Mouse (Mus musculus) kidney, embryonic 15.5 days (tissue): Measurements from ENCODE around the gene Olfr1259. TPM values are rescaled to one million over a fixed set of nuclear protein-coding genes. Genes with fewer than 3 reads are reported as not detected.
"Not testable (repeated sequence)": the region's sequence is repeated elsewhere in the genome, so short reads cannot be mapped to it uniquely, and the experiment has no call there.

ENCODE experiments used
- ATAC-seq: fragments of 200-750 bp; cut with Nextera tagmentation; replicated peaks from 2 replicates; pipeline ENCODE4 v1.8.0; 2017; ENCODE audit warnings: moderate TSS enrichment; ENCODE audit not compliant: low FRiP score
- H3K27ac ChIP-seq: fragments of 300-500 bp; sonication (generic); 2 replicates; pipeline ENCODE4 v1.5.1; 2015; ENCODE audit warnings: mild to moderate bottlenecking, inconsistent platforms
- H3K27me3 ChIP-seq: fragments of 300-500 bp; sonication (generic); 2 replicates; pipeline ENCODE4 v1.6.1; 2015; ENCODE audit warnings: inconsistent platforms
- H3K36me3 ChIP-seq: fragments of 300-500 bp; sonication (generic); 2 replicates; pipeline ENCODE4 v1.6.1; 2015; ENCODE audit warnings: inconsistent platforms
- H3K4me1 ChIP-seq: fragments of 300-500 bp; sonication (generic); 2 replicates; pipeline ENCODE4 v1.6.1; 2015; ENCODE audit warnings: inconsistent platforms
- H3K4me2 ChIP-seq: fragments of 300-500 bp; sonication (generic); 2 replicates; pipeline ENCODE4 v1.6.1; 2015; ENCODE audit warnings: moderate library complexity, mild to moderate bottlenecking, inconsistent platforms
- H3K4me3 ChIP-seq: fragments of 300-500 bp; sonication (generic); replicated peaks from 2 replicates; pipeline ENCODE4 v1.5.1; 2015; ENCODE audit warnings: mild to moderate bottlenecking, inconsistent platforms
- H3K9ac ChIP-seq: fragments of 300-500 bp; sonication (generic); 2 replicates; pipeline ENCODE4 v1.6.1; 2015; ENCODE audit warnings: mild to moderate bottlenecking, inconsistent platforms
- H3K9me3 ChIP-seq: fragments of 300-500 bp; sonication (generic); replicated peaks from 2 replicates; pipeline ENCODE4 v1.6.1; 2016; ENCODE audit warnings: inconsistent platforms
- WGBS: fragments of 180-500 bp; shearing (Covaris S2); methylation state at CpG from one replicate; pipeline ENCODE4 v1.1.7; 2015; ENCODE audit warnings: mixed read lengths; 5-methylcytosine and 5-hydroxymethylcytosine counted together
- polyA plus RNA-seq: library from polyadenylated mRNA; unstranded; fragments of >200 nt; fragmentation: Nextera tagmentation; extraction: Ambion mirVana; gene quantifications from 2 replicates; pipeline ENCODE4 v1.2.1, GENCODE M21; 2015

Gene Olfr1259
- polyA plus RNA-seq: not detected in 2 replicates

DNA sequence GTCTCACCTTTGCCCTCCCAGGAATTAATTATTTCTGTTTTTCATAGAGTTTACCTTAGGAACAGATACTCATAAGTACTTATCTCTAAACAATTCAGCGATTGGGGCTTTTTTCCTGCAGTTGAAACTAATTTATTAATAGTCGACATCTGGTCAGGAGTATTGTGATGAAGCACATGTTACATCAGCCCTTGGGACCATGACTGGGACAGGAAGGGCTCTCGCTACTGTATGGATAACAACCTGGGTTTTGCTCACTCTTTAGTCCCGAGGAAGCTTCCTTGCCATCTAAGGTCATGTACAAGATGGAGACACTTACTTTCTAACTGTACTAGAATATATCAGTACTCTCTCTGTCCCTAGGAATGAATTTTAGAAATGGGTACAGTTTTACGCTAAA lies at the start of gene Olfr1259:
Gene Olfr1259, minus strand, starts transcription at position 101 of the 400 bp plus-strand sequence.
- Histone ChIP-seq H3K4me1 (no peaks in the 10 kb centered on the region), H3K27ac (no peak within 1 kb of the TSS), H3K4me2 (no peak within 1 kb of the TSS), H3K9ac (no peak within 1 kb of the TSS), H3K9me3 (no peaks in the 10 kb centered on the region), H3K27me3 (no peaks in the 10 kb centered on the region), H3K36me3 (no peaks in the 10 kb centered on the region), H3K4me3 (no peak within 1 kb of the TSS)
- no peak for ATAC-seq
- 84% methylated on average over 5 of the region's 5 CpGs for WGBS

DNA sequence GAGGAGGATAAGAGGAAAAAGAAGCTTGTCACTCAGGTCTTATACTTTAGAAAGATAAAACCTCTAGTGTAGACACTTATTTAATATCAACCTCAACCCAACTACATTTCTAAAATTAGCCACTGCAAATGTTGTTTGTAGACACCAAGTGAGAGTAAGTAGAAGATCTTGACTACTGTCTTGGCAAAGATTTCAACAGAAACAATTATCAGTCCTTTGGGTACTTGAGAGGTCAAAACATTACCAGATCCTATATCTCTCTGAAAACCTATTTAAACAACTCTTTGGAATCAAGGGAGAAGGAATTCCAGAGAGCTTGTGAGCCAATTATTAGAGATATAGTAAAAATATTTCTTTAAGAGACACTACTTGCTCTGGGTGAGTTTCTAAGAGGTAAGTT lies 42.5 kb upstream of the Olfr1259 start, which contains the start of gene Olfr1261:
Gene Olfr1261, plus strand, starts transcription at position 301 of the 400 bp plus-strand sequence.
- Histone ChIP-seq H3K9ac (no peak within 1 kb of the TSS), H3K36me3 (no peaks in the 10 kb centered on the region), H3K27me3 (no peaks in the 10 kb centered on the region), H3K4me1 (no peaks in the 10 kb centered on the region), H3K27ac (no peak within 1 kb of the TSS), H3K4me2 (no peak within 1 kb of the TSS), H3K4me3 (no peak within 1 kb of the TSS), H3K9me3 (no peaks in the 10 kb centered on the region)
- ATAC-seq: no peak

DNA sequence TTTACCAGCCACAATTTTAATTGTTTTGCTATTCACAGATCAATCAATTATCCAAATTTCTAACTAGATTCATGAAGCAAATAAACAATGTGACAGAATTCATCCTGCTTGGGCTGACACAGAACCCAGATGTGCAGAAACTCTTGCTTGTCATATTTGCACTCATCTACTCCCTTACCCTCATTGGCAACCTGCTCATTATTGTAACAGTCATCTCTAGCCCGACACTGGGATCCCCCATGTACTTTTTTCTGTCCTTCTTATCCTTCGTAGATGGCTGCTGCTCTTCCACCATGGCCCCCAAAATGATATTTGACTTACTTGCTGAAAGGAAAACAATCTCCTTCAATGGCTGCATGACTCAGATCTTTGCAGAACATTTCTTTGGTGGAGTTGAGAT lies 29.2 kb upstream of the Olfr1259 start:
- 0 out of 2 replicates have a peak, but pooled peaks cover 3% of the 10 kb centered on the region for H3K4me1 ChIP-seq
- no peak overlapping the region for H3K9ac ChIP-seq
- no peak overlapping the region for H3K4me2 ChIP-seq
- H3K9me3 ChIP-seq: no peaks in the 10 kb centered on the region
- no peak for ATAC-seq
- 81% methylated on average over 2 of the region's 2 CpGs for WGBS
- H3K4me3 ChIP-seq: no peak overlapping the region
- no peaks in the 10 kb centered on the region for H3K27me3 ChIP-seq
- H3K36me3 ChIP-seq: no peaks in the 10 kb centered on the region
- no peak overlapping the region for H3K27ac ChIP-seq

DNA sequence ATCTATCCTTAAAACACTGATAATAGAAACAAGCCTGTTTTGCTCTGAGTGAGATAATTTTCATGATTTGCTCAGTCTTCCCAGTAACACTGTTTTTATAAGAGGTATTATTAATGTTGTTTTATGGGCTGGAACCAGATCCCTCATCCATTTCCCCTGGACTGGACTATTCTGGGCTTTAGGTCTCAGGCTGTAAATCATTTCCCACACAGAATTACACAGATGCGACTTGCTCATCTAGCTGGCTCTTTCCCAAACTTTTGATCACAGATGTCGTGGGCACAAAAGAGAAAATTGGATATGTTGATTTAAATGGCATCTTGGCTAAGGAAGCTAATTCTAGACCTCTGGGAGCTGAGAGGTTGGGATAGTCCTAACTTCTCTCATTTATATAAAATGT lies 25.7 kb upstream of the Olfr1259 start, which contains the start of gene Olfr1260:
Gene Olfr1260, plus strand, starts transcription at position 157 of the 400 bp plus-strand sequence.
- Histone ChIP-seq H3K27me3 (no peaks in the 10 kb centered on the region), H3K4me3 (no peak within 1 kb of the TSS), H3K4me2 (no peak within 1 kb of the TSS), H3K36me3 (no peaks in the 10 kb centered on the region), H3K27ac (no peak within 1 kb of the TSS), H3K9ac (no peak within 1 kb of the TSS), H3K9me3 (no peaks in the 10 kb centered on the region), H3K4me1 (0 out of 2 replicates have a peak, but pooled peaks cover 3% of the 10 kb centered on the region)
- 13% methylated on average over 2 of the region's 2 CpGs for WGBS
- peak; percentile 73 for ATAC-seq

DNA sequence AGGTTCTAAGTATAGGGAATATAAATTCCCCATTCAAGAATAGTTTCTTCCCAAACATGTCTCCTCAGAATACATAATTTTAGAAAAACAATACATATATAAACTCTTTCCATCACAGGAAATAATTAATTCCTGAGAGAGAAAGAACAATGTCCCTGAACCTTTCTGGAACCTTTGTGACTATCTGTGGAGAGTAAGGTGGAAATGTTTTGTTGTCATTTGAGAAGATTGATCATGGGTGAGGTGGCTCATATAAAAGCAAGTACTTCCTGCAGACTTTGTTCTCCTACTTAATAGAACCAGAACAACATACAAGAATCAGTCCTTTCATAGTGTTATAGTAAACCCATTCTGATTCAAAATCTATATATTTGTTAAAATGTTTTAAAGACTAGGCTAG lies 21.5 kb downstream of the Olfr1259 start, which contains the start of gene Olfr1258:
Gene Olfr1258, plus strand, starts transcription at position 301 of the 400 bp plus-strand sequence.
- no peak for ATAC-seq
- H3K4me2 ChIP-seq: no peak within 1 kb of the TSS
- no peak within 1 kb of the TSS for H3K9ac ChIP-seq
- no peak within 1 kb of the TSS for H3K4me3 ChIP-seq
- H3K4me1 ChIP-seq: no peaks in the 10 kb centered on the region
- no peaks in the 10 kb centered on the region for H3K9me3 ChIP-seq
- H3K36me3 ChIP-seq: no peaks in the 10 kb centered on the region
- no peaks in the 10 kb centered on the region for H3K27me3 ChIP-seq
- no peak within 1 kb of the TSS for H3K27ac ChIP-seq

DNA sequence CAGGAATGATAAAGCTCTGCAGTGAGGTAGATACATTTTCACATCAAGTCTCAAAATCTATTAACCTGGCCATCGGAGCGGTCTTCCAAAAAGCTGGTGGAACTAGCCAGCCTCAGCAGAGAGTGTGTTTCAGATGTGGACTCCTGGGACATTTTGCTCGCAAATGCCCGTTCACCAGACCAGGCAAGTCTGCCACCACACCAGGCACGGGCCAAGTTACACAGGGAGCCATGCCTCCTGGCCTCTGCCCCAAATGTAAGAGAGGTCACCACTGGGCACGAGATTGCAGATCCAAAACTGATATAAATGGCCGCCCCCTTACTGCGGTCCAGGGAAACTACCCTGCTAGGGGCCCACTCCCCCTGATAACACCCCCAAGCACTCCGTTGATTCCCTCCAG lies 35.8 kb downstream of the Olfr1259 start:
- H3K9me3 ChIP-seq, H3K27ac ChIP-seq, H3K36me3 ChIP-seq, H3K27me3 ChIP-seq, H3K4me1 ChIP-seq, H3K4me2 ChIP-seq, H3K4me3 ChIP-seq, ATAC-seq, H3K9ac ChIP-seq: not testable (repeated sequence)
- 95% methylated on average over 9 of the region's 9 CpGs for WGBS

Other genes with a start within 250 kb of the Olfr1259 start
- gene Olfr1252, start 223.7 kb downstream of the Olfr1259 start, polyA plus RNA-seq: not detected in 2 replicates
- gene Olfr1253, start 191.6 kb downstream of the Olfr1259 start, polyA plus RNA-seq: not detected in 2 replicates
- not detected in 2 replicates for gene Olfr1254, start 155.0 kb downstream of the Olfr1259 start, polyA plus RNA-seq
- gene Olfr1255, start 136.6 kb downstream of the Olfr1259 start, polyA plus RNA-seq: not detected in 2 replicates
- gene Olfr1256, start 107.1 kb downstream of the Olfr1259 start, polyA plus RNA-seq: not detected in 2 replicates
- gene Olfr48, start 100.5 kb downstream of the Olfr1259 start, polyA plus RNA-seq: not detected in 2 replicates
- not detected in 2 replicates for gene Olfr1257, start 70.2 kb downstream of the Olfr1259 start, polyA plus RNA-seq
- gene Olfr1258, start 21.4 kb downstream of the Olfr1259 start, polyA plus RNA-seq: not detected in 2 replicates
- not detected in 2 replicates for gene Olfr1260, start 25.7 kb upstream of the Olfr1259 start, polyA plus RNA-seq
- gene Olfr1261, start 42.6 kb upstream of the Olfr1259 start, polyA plus RNA-seq: not detected in 2 replicates
- gene Olfr1262, start 51.5 kb upstream of the Olfr1259 start, polyA plus RNA-seq: not detected in 2 replicates
- gene Olfr1263, start 63.5 kb upstream of the Olfr1259 start, polyA plus RNA-seq: not detected in 2 replicates
- gene Olfr1264, start 76.9 kb upstream of the Olfr1259 start, polyA plus RNA-seq: not detected in 2 replicates
- gene Olfr1265, start 86.7 kb upstream of the Olfr1259 start, polyA plus RNA-seq: not detected in 2 replicates
- not detected in 2 replicates for gene Olfr140, start 114.9 kb upstream of the Olfr1259 start, polyA plus RNA-seq
- gene Olfr1269, start 172.7 kb upstream of the Olfr1259 start, polyA plus RNA-seq: not detected in 2 replicates
- gene Olfr32, start 193.6 kb upstream of the Olfr1259 start, polyA plus RNA-seq: not detected in 2 replicates
- gene Olfr1270, start 204.4 kb upstream of the Olfr1259 start, polyA plus RNA-seq: 0.06 TPM in 1 of 2 replicates, not detected in the other